Mouse (Mus musculus) liver, embryonic 14.5 days (tissue): ENCODE results near the gene Sertad4.

ENCODE experiments used
- CTCF ChIP-seq: IDR thresholded peaks from 2 replicates; pipeline ENCODE4 v1.5.1; 2016; ENCODE audit warnings: antibody characterized with exemption, low read depth, control low read depth
- EP300 ChIP-seq: IDR thresholded peaks from 2 replicates; pipeline ENCODE4 v1.6.1; 2016; ENCODE audit warnings: antibody characterized with exemption, low read depth

DNA sequence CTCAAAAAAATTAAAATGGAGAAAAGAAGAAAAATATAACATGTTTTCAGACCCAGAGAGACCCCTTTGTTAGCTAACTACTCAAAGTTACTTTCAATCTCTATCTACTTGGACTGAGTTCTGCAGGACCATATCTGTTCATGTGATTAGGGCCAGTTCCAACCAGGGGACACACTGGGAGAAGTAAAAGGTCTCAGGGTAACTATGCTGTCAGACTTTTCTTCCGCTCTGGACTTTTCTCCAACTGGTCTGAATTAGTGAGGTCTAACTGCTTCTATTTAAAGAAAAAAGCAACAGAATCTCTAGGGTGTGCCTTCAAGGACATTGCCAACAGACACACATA lies 33.3 kb downstream of the Sertad4 start:
- TF ChIP-seq EP300 (no peak), CTCF (no peak)
